Mouse (Mus musculus): ENCODE data around the gene Mab21l2. TPM values are rescaled to one million over a fixed set of nuclear protein-coding genes. Genes with fewer than 3 reads are reported as not detected.

Mab21l2 gene
- polyA plus RNA-seq, 1 experiment: 0.04 TPM

DNA sequence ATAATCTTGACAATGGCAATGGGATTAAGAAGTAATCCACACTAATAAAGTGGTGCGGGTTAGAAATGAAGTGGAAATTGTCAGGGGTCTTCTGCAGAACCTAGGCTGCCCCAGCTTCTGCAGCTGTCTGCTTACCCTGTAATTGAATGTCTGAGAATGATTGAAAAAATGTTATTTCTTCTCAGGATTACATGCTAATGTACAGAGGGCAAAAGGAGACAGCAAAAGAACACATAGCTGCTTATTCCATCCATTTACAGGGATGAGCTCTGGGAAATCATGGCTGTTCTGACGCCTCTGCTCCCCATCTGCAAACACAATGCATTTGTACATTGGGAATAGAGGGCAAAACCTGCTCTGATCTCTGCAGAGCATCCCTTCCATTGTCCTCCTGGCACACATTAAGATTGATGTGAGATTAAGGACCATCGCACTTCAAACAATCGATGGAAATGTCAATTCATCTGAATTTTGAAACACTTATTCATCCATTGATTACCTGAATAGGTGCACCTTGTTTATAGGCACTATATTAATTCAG lies 7.3 kb downstream of the Mab21l2 start:
- no peak for DNase-seq (ENCODE audit: extremely low spot score in 1 of 2, low spot score in 1 of 2)

DNA sequence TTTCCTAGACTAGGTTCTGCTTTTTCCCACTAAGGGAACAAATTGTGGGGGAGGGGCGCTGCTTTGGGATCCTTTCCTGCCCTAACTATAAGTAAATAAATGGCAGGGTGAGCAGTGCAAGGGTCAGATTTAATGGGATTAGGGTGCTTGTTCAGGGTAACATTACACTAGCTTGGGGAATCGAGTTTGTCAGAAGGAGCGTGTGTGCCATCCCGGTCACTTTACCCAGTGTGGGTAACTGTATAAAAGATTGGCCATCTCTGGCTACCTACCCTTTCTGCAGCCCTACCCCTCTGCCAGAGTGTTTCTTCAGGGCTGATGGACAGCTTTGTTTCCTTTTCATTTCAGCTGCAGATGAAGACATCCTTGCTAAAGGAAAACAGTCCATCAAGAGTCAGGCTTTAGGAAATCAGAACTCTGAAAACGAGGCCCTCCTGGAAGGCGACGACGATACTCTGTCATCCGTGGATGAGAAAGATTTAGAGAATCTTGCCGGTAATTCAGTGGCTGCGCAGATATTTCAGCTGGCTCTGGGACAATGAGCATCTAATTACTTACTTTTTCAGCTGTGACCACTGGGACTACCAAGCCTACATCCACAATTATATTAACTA lies 8.8 kb downstream of the Mab21l2 start:
- DNase-seq (ENCODE audit: extremely low spot score in 1 of 2, low spot score in 1 of 2): no peak

DNA sequence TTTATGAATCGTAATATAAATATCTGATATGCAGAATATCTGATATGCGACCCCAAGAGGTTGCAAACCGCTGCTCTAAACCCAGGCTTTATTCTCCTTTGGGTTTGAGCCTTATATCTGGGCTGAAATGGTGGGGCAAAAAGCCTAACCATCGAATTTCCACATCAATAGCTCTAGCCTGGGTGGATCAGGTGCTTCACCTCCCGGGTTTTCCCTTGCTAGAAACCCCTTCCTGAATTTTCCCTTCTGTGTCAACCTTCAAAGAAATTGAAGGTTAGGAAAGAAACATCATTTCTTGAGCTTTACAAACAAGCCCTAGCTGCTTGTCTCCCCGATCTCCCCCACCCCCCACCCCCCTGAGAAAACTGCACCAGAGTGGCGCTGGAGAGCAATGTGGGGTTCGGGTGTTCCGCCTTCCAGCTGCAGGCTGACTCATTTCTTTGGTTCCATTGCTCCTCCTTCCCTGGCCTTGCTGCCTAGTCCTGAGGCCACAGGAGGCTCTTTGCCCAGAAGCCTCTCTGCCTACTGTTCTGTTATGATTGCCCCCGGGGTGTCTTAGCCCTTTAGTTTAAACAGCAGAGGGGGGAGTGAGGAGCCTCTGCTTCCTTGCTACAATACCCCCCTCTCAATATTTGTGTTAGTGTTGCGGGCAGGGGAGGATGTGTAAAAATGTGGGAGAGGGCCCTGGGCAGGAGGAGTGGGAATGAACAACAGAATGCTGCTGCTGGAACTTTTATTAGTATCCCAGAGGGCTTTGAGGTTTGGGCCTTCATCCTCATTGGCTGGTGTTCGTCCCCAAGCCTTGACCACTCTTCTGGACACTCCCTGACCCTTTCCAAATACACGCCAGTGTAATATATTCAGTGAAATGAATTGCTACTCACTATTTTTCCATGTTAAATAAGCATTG lies 9.5 kb downstream of the Mab21l2 start:
- no peak for DNase-seq (ENCODE audit: extremely low spot score in 1 of 2, low spot score in 1 of 2)

DNA sequence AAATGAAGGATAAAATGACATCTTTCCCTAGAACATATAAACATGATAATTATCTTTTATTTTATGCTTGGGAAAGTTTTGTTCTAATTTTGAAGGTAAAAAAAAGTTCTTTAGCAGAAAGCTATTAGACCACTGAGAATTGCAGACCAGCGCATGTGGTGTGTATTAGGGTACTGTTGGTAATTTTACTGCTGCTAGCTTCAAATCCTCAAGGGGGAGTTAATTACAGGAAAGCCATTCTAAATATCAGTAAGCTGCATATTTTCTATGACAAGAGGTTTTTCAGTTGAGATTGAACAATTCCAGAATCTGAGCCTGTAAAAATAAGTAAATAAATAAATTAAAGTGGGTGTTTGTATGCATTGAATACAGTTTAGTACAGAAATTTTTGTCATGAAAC lies 11.7 kb downstream of the Mab21l2 start:
- DNase-seq (ENCODE audit: extremely low spot score in 1 of 2, low spot score in 1 of 2): no peak

DNA sequence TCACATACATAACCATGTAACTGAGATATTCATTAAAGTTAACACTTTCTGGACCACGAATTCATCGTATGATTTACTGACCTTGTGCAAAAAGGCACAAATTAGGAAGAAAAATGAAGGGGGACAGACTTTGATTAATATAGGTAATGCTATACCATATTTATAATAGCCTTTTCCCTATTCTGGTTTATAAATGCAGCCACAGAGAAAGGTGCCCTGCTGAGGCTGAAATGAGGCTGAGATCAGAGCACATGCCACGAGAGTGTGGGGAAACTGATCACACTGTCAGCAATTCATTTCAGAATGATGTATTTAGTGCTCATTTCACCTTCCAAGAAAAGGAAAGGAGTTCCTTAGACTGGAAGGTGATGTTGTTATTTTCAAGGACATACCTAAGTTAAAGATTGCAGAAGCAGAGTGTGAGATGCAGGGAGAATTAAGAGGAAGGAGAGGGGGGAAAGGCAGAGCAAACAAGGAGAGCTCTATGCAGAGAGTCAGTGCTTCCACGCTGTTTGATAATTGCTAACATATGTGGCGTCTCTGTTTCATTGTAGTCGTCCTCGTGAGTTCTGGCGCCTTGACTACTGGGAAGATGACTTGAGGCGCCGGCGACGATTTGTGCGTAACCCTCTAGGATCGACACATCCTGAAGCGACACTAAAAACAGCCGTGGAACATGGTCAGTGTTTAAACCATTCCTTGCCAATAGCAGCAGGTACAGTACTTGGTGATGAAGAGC lies 16.7 kb downstream of the Mab21l2 start:
- no peak for DNase-seq (ENCODE audit: extremely low spot score in 1 of 2, low spot score in 1 of 2)

DNA sequence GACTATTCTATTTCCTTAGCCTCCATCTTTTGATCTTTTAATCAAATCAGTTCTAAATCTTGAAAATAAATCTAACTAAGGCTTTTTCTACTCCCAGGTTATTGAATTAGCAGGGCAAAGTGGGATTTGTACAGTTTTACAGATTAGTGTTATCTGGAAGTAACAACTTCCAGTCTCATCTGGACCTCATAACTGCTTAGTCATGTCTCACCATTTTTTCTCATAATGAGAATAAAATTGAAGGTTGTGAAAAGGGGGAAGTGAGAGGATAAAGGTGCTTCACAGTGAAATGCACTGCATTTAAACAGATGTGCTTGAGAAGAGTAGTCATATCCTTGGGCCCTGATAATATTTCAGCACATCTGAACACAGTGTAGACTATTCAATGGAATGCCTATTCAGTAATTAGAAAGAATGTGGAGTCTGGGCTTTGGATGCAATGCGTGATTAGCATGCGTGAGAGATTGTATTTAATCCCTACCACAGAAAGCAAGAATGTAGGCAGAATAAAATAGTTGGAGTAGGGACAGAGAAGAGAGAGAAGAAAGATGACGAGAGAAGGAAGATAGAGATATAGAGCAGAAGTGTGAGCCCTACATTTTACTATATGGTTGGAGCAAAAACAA lies 25.4 kb downstream of the Mab21l2 start:
- DNase-seq (ENCODE audit: extremely low spot score in 1 of 2, low spot score in 1 of 2): no peak

DNA sequence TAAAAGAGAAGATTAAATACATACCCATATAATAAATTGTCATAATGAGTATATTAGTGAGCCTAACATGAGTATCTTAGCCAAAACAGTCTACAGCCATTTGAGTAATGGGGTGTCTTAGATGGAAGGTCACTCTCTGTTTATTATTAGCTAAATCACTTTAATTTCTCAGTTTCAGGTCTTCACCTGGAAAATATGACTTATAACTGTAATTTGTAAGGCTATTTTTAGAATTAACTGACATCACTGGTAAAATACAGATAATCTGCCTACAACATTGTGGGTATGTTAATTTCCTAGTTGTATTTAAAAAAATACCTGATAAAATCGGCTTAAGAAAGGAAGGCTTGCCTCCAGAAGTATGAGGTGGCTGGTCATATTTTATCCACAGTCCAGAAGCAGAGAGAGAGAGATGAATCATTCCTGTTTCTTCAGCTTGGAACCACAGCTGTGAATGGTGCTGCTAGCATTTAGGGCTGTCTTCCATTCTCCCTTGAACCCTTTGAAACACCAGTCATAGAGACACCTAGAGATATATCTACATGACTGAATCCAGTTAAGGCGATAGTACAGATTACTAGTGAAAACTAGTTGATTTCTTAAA lies 29.8 kb downstream of the Mab21l2 start:
- no peak for DNase-seq (ENCODE audit: extremely low spot score in 1 of 2, low spot score in 1 of 2)

DNA sequence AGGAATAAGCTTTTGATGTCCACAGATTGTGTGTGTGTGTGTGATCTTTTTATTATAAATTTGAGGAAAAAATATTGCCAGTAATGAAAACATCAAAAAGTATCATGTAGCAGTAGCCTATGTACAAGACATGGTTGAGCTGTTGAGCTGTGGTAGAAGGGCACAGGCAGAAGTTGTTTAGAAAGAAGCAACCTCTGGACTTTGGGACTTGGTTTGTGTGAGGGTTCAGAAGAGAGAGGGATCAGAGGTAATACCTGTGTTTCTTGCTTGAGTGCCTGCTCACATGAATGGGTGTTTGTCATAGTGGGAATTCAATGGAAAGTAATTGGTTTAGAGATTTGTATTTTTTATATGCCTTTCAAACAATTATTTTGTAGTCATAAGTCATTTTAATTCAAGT lies 47.8 kb downstream of the Mab21l2 start:
- DNase-seq (ENCODE audit: extremely low spot score in 1 of 2, low spot score in 1 of 2): no peak
